Comparison of ENCODE assay signal across 10 mouse cellular contexts in the genomic region with DNA sequence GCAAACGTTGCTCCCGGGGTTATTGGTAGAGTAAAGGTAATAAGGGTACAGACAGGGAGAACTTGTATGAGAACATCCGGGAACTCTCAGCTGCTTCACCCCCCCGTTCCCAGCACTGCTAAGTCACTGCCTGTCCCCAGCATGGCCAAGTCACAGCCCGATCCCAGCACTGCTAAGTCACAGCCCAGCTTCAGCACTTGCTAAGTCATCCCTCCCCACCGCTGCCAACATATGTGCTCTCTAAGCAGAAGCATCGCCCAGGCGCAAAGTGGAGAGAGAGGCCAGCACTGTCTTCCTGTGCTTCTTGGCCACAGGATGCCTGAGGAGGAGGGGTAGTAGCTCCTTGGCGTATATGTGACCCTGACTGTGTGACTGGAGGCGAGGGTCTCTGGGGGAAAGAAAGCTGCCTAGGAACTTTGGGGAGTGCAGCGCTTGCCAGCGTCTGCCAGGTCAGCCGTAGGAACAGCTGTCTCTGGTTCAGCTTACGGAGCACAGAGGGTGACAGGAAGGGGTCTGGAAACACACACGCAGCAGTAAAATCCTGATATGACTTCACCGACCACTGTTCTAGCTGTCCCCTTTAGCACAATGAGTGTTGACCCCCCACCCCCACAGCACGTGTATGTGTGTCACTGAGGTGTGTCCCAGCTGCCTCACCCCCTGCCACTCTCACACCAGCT. TPM values are rescaled to one million over a fixed set of nuclear protein-coding genes. Genes with fewer than 3 reads are reported as not detected.
DNase-seq lines count a peak whose midpoint lies in the region; ATAC-seq and TF ChIP-seq lines count a peak whose summit lies in the region.
"Had no signal": no experiment of that assay in that cellular context is flagged by ENCODE, and none has a peak within 500 bp of the region (broad histone marks: within the 10 kb centered on the region; RNA-seq: fewer than 3 reads in every experiment).

No protein-coding gene starts in this region.

- H3K9ac ChIP-seq in intestine, embryonic 14.5 days (ENCODE audit: low read length) = no peak overlapping the region
- H3K9ac ChIP-seq in intestine, postnatal 0 days (ENCODE audit: low read depth, low read length) = no peak overlapping the region
- H3K9ac ChIP-seq: neural tube, embryonic 13.5 days had no signal

- ATAC-seq in intestine, embryonic 14.5 days (replicated peaks; ENCODE audit: low FRiP score, low TSS enrichment, low read depth) = no peak
- ATAC-seq in intestine, postnatal 0 days = no peak

- peaks cover 5% of the 10 kb centered on the region; the same call in 1 of the 2 replicates for H3K4me1 ChIP-seq in intestine, embryonic 14.5 days (replicated peaks; ENCODE audit: control insufficient read depth, insufficient read depth, low read length)
- no peaks in the 10 kb centered on the region for H3K4me1 ChIP-seq in intestine, postnatal 0 days (replicated peaks; ENCODE audit: control insufficient read depth, insufficient read depth, low read length)
- H3K4me1 ChIP-seq in limb, embryonic 10.5 days = peaks cover 26% of the 10 kb centered on the region
- H3K4me1 ChIP-seq: neural tube, embryonic 13.5 days had no signal

- no peak overlapping the region for H3K4me3 ChIP-seq in intestine, embryonic 14.5 days (ENCODE audit: low read depth, low read length)
- H3K4me3 ChIP-seq in intestine, postnatal 0 days (ENCODE audit: low read depth, low read length) = no peak overlapping the region
- no peak overlapping the region for H3K4me3 ChIP-seq in limb, embryonic 10.5 days
- H3K4me3 ChIP-seq: erythroblast, embryonic 14.5 days; neural tube, embryonic 13.5 days had no signal

- TF ChIP-seq CTCF in intestine, postnatal 0 days (IDR thresholded peaks at IDR 0.05; ENCODE audit: low read depth) = no peak

- intact Hi-C loops in gastrocnemius, postnatal 36 days (cut with DNase I) = no loop called here

- 0 out of 2 replicates have a peak, but pooled peaks cover 4% of the 10 kb centered on the region for H3K36me3 ChIP-seq in intestine, embryonic 14.5 days (ENCODE audit: control insufficient read depth, insufficient read depth, low read length)
- peaks cover 29% of the 10 kb centered on the region for H3K36me3 ChIP-seq in intestine, postnatal 0 days (ENCODE audit: control insufficient read depth, insufficient read depth)
- H3K36me3 ChIP-seq in limb, embryonic 10.5 days = no peaks in the 10 kb centered on the region

- peak overlapping the region; percentile 20; the same call in 1 of the 2 replicates for H3K4me2 ChIP-seq in intestine, embryonic 14.5 days (ENCODE audit: low read length)
- H3K4me2 ChIP-seq in intestine, postnatal 0 days (replicated peaks; ENCODE audit: low read depth) = no peak overlapping the region
- H3K4me2 ChIP-seq: neural tube, embryonic 13.5 days had no signal

- H3K9me3 ChIP-seq in intestine, embryonic 14.5 days (ENCODE audit: control insufficient read depth, low read length) = no peaks in the 10 kb centered on the region
- H3K9me3 ChIP-seq in intestine, postnatal 0 days (ENCODE audit: control insufficient read depth) = no peaks in the 10 kb centered on the region
- no peaks in the 10 kb centered on the region for H3K9me3 ChIP-seq in limb, embryonic 10.5 days (replicated peaks)
- H3K9me3 ChIP-seq: neural tube, embryonic 13.5 days had no signal

- 37% methylated on average over 17 of the region's 17 CpGs for WGBS in intestine, embryonic 14.5 days
- 52% methylated on average over 17 of the region's 17 CpGs for WGBS in intestine, postnatal 0 days
- whole genome bisulfite sequencing in limb, embryonic 10.5 days = 35% methylated on average over 17 of the region's 17 CpGs

- no peak overlapping the region for H3K27ac ChIP-seq in intestine, embryonic 14.5 days (ENCODE audit: low read depth)
- no peak overlapping the region for H3K27ac ChIP-seq in intestine, postnatal 0 days (ENCODE audit: low read depth, low read length)
- peak overlapping the region; percentile 17; the same call in 1 of the 2 replicates for H3K27ac ChIP-seq in limb, embryonic 10.5 days
- H3K27ac ChIP-seq: neural tube, embryonic 13.5 days had no signal

- no peaks in the 10 kb centered on the region for H3K27me3 ChIP-seq in intestine, embryonic 14.5 days (replicated peaks; ENCODE audit: control insufficient read depth, insufficient read depth, low read length)
- H3K27me3 ChIP-seq in intestine, postnatal 0 days (replicated peaks; ENCODE audit: control insufficient read depth, insufficient read depth, low read length) = no peaks in the 10 kb centered on the region
- H3K27me3 ChIP-seq in limb, embryonic 10.5 days (ENCODE audit: low read depth, poor library complexity, severe bottlenecking) = no peaks in the 10 kb centered on the region
- H3K27me3 ChIP-seq: neural tube, embryonic 13.5 days had no signal

- DNase-seq in intestine, embryonic 14.5 days (ENCODE audit: low spot score) = peak; percentile 54
- DNase-seq in R1 (ENCODE audit: low read depth, low spot score) = peak; percentile 14
- DNase-seq in gastrocnemius, postnatal 36 days = peak; percentile 57 to 69
- DNase-seq in limb, embryonic 10.5 days (ENCODE audit: low spot score) = no peak
- peak; percentile 52 for DNase-seq in right cerebral cortex, postnatal 25 days
- no peak for DNase-seq in cerebellum, adult 9-10 months
- DNase-seq in layer of hippocampus, adult 18-20 months (ENCODE audit: low spot score in 2 of 2) = no peak

RNA-seq across cellular contexts. Expression of a gene that starts 18.2 kb away (rescaled TPM):
- 10.2 and 11.3 TPM in 2 replicates for polyA plus RNA-seq in intestine, embryonic 14.5 days (2014; fragmentation: Nextera tagmentation; extraction: Ambion mirVana)
- 43.1 and 48.3 TPM in 2 replicates for polyA plus RNA-seq in intestine, postnatal 0 days (2015; fragmentation: Nextera tagmentation; extraction: Ambion mirVana)
- 10 to 100 TPM; 37.3 to 46.3 TPM for total RNA-seq in gastrocnemius, postnatal 36 days (2021)
- polyA plus RNA-seq in limb, embryonic 10.5 days (2016; fragmentation: Nextera tagmentation; extraction: Ambion mirVana) = 12.5 and 14.6 TPM in 2 replicates
- 10 to 100 TPM; 12.1 to 17.5 TPM for total RNA-seq in layer of hippocampus, adult 18-20 months (2021)

RNA-seq across cellular contexts. Expression of a gene that starts 24.0 kb away (rescaled TPM):
- 0.37 TPM in 1 of 2 replicates, not detected in the other for polyA plus RNA-seq in intestine, embryonic 14.5 days (2014; fragmentation: Nextera tagmentation; extraction: Ambion mirVana)
- not detected in 2 replicates for polyA plus RNA-seq in intestine, postnatal 0 days (2015; fragmentation: Nextera tagmentation; extraction: Ambion mirVana)
- total RNA-seq in gastrocnemius, postnatal 36 days (2021) = under 1 TPM; 0.23 to 0.67 TPM
- not detected in 2 replicates for polyA plus RNA-seq in limb, embryonic 10.5 days (2016; fragmentation: Nextera tagmentation; extraction: Ambion mirVana)
- total RNA-seq in layer of hippocampus, adult 18-20 months (2021) = under 1 TPM; 0.47 to 0.76 TPM
- polyA plus RNA-seq: erythroblast, embryonic 14.5 days; neural tube, embryonic 13.5 days had no signal

RNA-seq across cellular contexts. Expression of a gene that starts 28.6 kb away (rescaled TPM):
- polyA plus RNA-seq in intestine, embryonic 14.5 days (2014; fragmentation: Nextera tagmentation; extraction: Ambion mirVana) = 80.8 and 85.8 TPM in 2 replicates
- 303 and 311 TPM in 2 replicates for polyA plus RNA-seq in intestine, postnatal 0 days (2015; fragmentation: Nextera tagmentation; extraction: Ambion mirVana)
- 10 to 100 TPM; 11.9 to 13.4 TPM for total RNA-seq in gastrocnemius, postnatal 36 days (2021)
- polyA plus RNA-seq in limb, embryonic 10.5 days (2016; fragmentation: Nextera tagmentation; extraction: Ambion mirVana) = 36.1 and 44.4 TPM in 2 replicates
- 10 to 100 TPM; 46.0 to 56.0 TPM for total RNA-seq in layer of hippocampus, adult 18-20 months (2021)

RNA-seq across cellular contexts. Expression of a gene that starts 49.8 kb away (rescaled TPM):
- 12.8 and 13.8 TPM in 2 replicates for polyA plus RNA-seq in intestine, embryonic 14.5 days (2014; fragmentation: Nextera tagmentation; extraction: Ambion mirVana)
- 16.1 and 17.1 TPM in 2 replicates for polyA plus RNA-seq in intestine, postnatal 0 days (2015; fragmentation: Nextera tagmentation; extraction: Ambion mirVana)
- 10 to 100 TPM; 11.6 to 11.8 TPM for total RNA-seq in gastrocnemius, postnatal 36 days (2021)
- 7.5 and 9.4 TPM in 2 replicates for polyA plus RNA-seq in limb, embryonic 10.5 days (2016; fragmentation: Nextera tagmentation; extraction: Ambion mirVana)
- 10 to 100 TPM; 14.6 to 16.6 TPM for total RNA-seq in layer of hippocampus, adult 18-20 months (2021)

RNA-seq across cellular contexts. Expression of a gene that starts 56.4 kb away (rescaled TPM):
- 1.7 and 1.8 TPM in 2 replicates for polyA plus RNA-seq in intestine, embryonic 14.5 days (2014; fragmentation: Nextera tagmentation; extraction: Ambion mirVana)
- 1.9 and 3.1 TPM in 2 replicates for polyA plus RNA-seq in intestine, postnatal 0 days (2015; fragmentation: Nextera tagmentation; extraction: Ambion mirVana)
- total RNA-seq in gastrocnemius, postnatal 36 days (2021) = 1 to 10 TPM; 2.4 TPM
- 1.7 and 3.1 TPM in 2 replicates for polyA plus RNA-seq in limb, embryonic 10.5 days (2016; fragmentation: Nextera tagmentation; extraction: Ambion mirVana)
- 1 to 10 TPM; 1.9 to 2.3 TPM for total RNA-seq in layer of hippocampus, adult 18-20 months (2021)

Comparison
In these comparisons a context has a peak if more than half of its experiments do, and no peak if none do; other contexts are left out.
1. DNase-seq: peak in intestine, embryonic 14.5 days (single experiment), R1 (single experiment), gastrocnemius, postnatal 36 days (2 of 2) and right cerebral cortex, postnatal 25 days (single experiment); none in limb, embryonic 10.5 days (single experiment), cerebellum, adult 9-10 months (single experiment) and layer of hippocampus, adult 18-20 months (0 of 2).